Mouse (Mus musculus) monocyte, adult 5-6 weeks (primary cell): Measurements from ENCODE around the gene Rps21. TPM values are rescaled to one million over a fixed set of nuclear protein-coding genes. Genes with fewer than 3 reads are reported as not detected.

Source experiments
- ATAC-seq: fragments of 153-309, 156-312 bp; replicated peaks from 2 replicates; pipeline ENCODE4 v1.8.0; 2017; ENCODE audit warnings: mild to moderate bottlenecking; ENCODE audit not compliant: low TSS enrichment, insufficient number of reproducible peaks, severe bottlenecking, poor library complexity, low FRiP score
- total RNA-seq: library from RNA; stranded (forward); fragments of 200-1000, 200-491, 200-594 nt; gene quantifications from 3 replicates; pipeline ENCODE4 v1.2.3, GENCODE M21; 2017

Rps21 gene
- total RNA-seq, 1 experiment from 2014 or later, result 2,174 TPM

GRCm38 (mm10) chr2:180227262-180228059 lies 29.7 kb upstream of the Rps21 start:
- ATAC-seq, result peak; percentile 34; the same call in 1 of the 2 replicates

GRCm38 (mm10) chr2:180228060-180228458 lies 29.1 kb upstream of the Rps21 start:
- ATAC-seq, result no peak

GRCm38 (mm10) chr2:180228592-180228991 lies 28.6 kb upstream of the Rps21 start:
- no peak for ATAC-seq

GRCm38 (mm10) chr2:180229129-180229528 lies 28.0 kb upstream of the Rps21 start:
- no peak for ATAC-seq

GRCm38 (mm10) chr2:180230482-180230881 lies 26.7 kb upstream of the Rps21 start:
- ATAC-seq, result no peak

GRCm38 (mm10) chr2:180233101-180233904 lies 23.9 kb upstream of the Rps21 start:
- ATAC-seq, result no peak

- no peak for ATAC-seq
Observed at GRCm38 (mm10) chr2:180234353-180234752, 22.8 kb upstream of the Rps21 start.

- no peak for ATAC-seq
Observed at GRCm38 (mm10) chr2:180234980-180235379, 22.2 kb upstream of the Rps21 start.

- no peak for ATAC-seq
Observed at GRCm38 (mm10) chr2:180235788-180236187, 21.4 kb upstream of the Rps21 start.

GRCm38 (mm10) chr2:180236500-180236899 lies 20.7 kb upstream of the Rps21 start:
- no peak for ATAC-seq

- no peak for ATAC-seq
Observed at GRCm38 (mm10) chr2:180236930-180237329, 20.2 kb upstream of the Rps21 start.

- no peak for ATAC-seq
Observed at GRCm38 (mm10) chr2:180237601-180238345, 19.4 kb upstream of the Rps21 start.

- ATAC-seq, result no peak
Observed at GRCm38 (mm10) chr2:180238591-180238990, 18.6 kb upstream of the Rps21 start.

- no peak for ATAC-seq
Observed at GRCm38 (mm10) chr2:180243108-180243507, 14.1 kb upstream of the Rps21 start.

- ATAC-seq, result no peak
Observed at GRCm38 (mm10) chr2:180247916-180248315, 9.3 kb upstream of the Rps21 start.

GRCm38 (mm10) chr2:180248947-180249660 lies 8.1 kb upstream of the Rps21 start:
- no peak for ATAC-seq

- ATAC-seq, result peak; percentile 72
Observed at GRCm38 (mm10) chr2:180250930-180251611, 6.1 kb upstream of the Rps21 start.

- no peak for ATAC-seq
Observed at GRCm38 (mm10) chr2:180251838-180252237, 5.3 kb upstream of the Rps21 start.
